ENCODE assay signal across 8 mouse cellular contexts in the genomic region with DNA sequence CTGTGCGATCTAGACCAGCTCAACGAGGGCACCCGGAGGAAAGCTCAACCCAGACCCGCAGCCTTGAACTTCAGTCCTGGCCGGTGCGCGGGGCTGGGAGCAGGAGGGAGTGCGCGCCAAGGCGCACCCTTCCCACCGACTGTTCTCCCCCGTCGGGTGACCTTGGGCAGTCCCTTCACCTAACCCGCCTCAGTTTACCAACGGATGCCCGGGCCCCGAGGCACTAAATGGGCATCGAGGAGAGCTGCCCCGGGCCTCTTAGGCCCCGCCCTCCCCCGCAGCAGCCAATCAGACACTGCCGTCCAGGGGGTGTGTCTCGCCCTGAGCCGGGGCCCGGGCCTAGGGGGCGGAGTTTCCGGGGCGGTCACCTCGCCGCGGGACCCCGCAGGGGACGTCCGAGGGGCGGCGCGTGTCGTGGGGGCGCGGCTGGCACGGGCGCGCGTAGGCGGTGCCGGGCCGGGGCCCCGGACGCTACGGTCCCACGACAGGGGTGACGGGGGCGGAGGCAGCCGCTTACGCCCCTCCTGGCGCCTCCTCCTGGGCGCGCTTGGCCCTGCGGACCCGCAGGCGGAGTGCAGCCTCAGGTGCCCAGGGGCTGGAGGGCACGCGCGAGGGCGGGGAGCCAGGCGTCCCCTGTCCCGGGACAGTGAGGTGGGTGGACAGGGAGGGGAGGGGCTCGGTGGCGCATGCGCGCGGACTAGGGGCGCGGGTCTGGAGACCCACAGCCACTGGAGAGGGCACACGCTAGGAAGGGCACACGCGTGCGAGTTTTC. TPM values are rescaled to one million over a fixed set of nuclear protein-coding genes. Genes with fewer than 3 reads are reported as not detected.
DNase-seq lines count a peak whose midpoint lies in the region; ATAC-seq and TF ChIP-seq lines count a peak whose summit lies in the region.

No protein-coding gene starts in this region.

- H3K4me2 ChIP-seq in forebrain, postnatal 0 days (ENCODE audit: low read depth), result peak overlapping the region; percentile 66
- H3K4me2 ChIP-seq in lung, embryonic 15.5 days, result peak overlapping the region; percentile 97

- DNase-seq in G1E (ENCODE audit: low spot score), result peak; percentile 91
- DNase-seq in cerebellum, adult 2 months, result peak; percentile 48 to 60
- DNase-seq in forebrain, postnatal 0 days, result peak; percentile 61
- DNase-seq in heart, postnatal 4 days, result peak; percentile 97
- peak; percentile 71 to 80 for DNase-seq in layer of hippocampus, adult 8-10 months (ENCODE audit: low spot score in 2 of 2)
- peak; percentile 89 for DNase-seq in ovary, postnatal 10 days (ENCODE audit: low spot score)
- DNase-seq in thymus, postnatal 0 days (ENCODE audit: low spot score), result peak; percentile 73

- H3K27ac ChIP-seq in cerebellum, adult 2 months (ENCODE audit: insufficient read depth, low read length), result no peak overlapping the region; the same call in 1 of the 2 replicates
- H3K27ac ChIP-seq in forebrain, postnatal 0 days (ENCODE audit: low read depth, low read length), result no peak overlapping the region
- H3K27ac ChIP-seq in lung, embryonic 15.5 days, result no peak overlapping the region

- peak overlapping the region; percentile 68 for H3K4me3 ChIP-seq in G1E (ENCODE audit: low read depth, low read length)
- peak overlapping the region; percentile 33 for H3K4me3 ChIP-seq in cerebellum, adult 2 months (replicated peaks; ENCODE audit: insufficient read depth, low read depth, low read length)
- peak overlapping the region; percentile 46 for H3K4me3 ChIP-seq in forebrain, postnatal 0 days (ENCODE audit: low read depth, low read length)
- peak overlapping the region; percentile 79 for H3K4me3 ChIP-seq in lung, embryonic 15.5 days

- WGBS in cerebellum, adult 2 months, result under 1% methylated on average over 78 of the region's 78 CpGs
- WGBS in forebrain, postnatal 0 days, result 6% methylated on average over 72 of the region's 78 CpGs
- under 1% methylated on average over 70 of the region's 78 CpGs for WGBS in lung, embryonic 15.5 days

- peak; percentile 28; the same call in 1 of the 2 replicates for ATAC-seq in G1E (ENCODE audit: extremely low read depth, insufficient number of reproducible peaks, low FRiP score, poor library complexity, severe bottlenecking)
- ATAC-seq in forebrain, postnatal 0 days, result peak; percentile 93
- ATAC-seq in lung, embryonic 15.5 days (ENCODE audit: borderline replicate concordance, extremely low read depth, low FRiP score, low TSS enrichment), result peak; percentile 97

- TF ChIP-seq POLR2A in cerebellum, adult 2 months (IDR thresholded peaks at IDR 0.05; ENCODE audit: borderline replicate concordance, insufficient read depth, low read length), result no peak

- H3K9me3 ChIP-seq in G1E (replicated peaks), result no peaks in the 10 kb centered on the region
- no peaks in the 10 kb centered on the region for H3K9me3 ChIP-seq in forebrain, postnatal 0 days (ENCODE audit: low read length)
- no peaks in the 10 kb centered on the region for H3K9me3 ChIP-seq in lung, embryonic 15.5 days

- no peaks in the 10 kb centered on the region for H3K36me3 ChIP-seq in G1E (replicated peaks)
- H3K36me3 ChIP-seq in forebrain, postnatal 0 days (ENCODE audit: insufficient read depth), result no peaks in the 10 kb centered on the region
- H3K36me3 ChIP-seq in lung, embryonic 15.5 days, result no peaks in the 10 kb centered on the region

- peak overlapping the region; percentile 35; the same call in 1 of the 2 replicates for H3K9ac ChIP-seq in forebrain, postnatal 0 days
- peak overlapping the region; percentile 58 for H3K9ac ChIP-seq in lung, embryonic 15.5 days

- no peak for TF ChIP-seq CTCF in G1E (IDR thresholded peaks at IDR 0.05; ENCODE audit: low read depth, low read length)
- no peak for TF ChIP-seq CTCF in cerebellum, adult 2 months (IDR thresholded peaks at IDR 0.05; ENCODE audit: borderline replicate concordance, insufficient read depth, low read depth, low read length)
- peak; percentile 15; the same call in 1 of the 2 replicates for TF ChIP-seq CTCF in forebrain, postnatal 0 days (IDR thresholded peaks at IDR 0.05; ENCODE audit: low read depth)

- H3K27me3 ChIP-seq in G1E (ENCODE audit: insufficient read depth, low read length), result peaks cover 13% of the 10 kb centered on the region; the same call in 1 of the 2 replicates
- peaks cover 8% of the 10 kb centered on the region; the same call in 1 of the 2 replicates for H3K27me3 ChIP-seq in cerebellum, adult 2 months (ENCODE audit: control insufficient read depth, insufficient read depth, low read length)
- H3K27me3 ChIP-seq in forebrain, postnatal 0 days (ENCODE audit: insufficient read depth, low read length), result peaks cover 48% of the 10 kb centered on the region
- peaks cover 52% of the 10 kb centered on the region for H3K27me3 ChIP-seq in lung, embryonic 15.5 days

- peaks cover 12% of the 10 kb centered on the region; the same call in 1 of the 2 replicates for H3K4me1 ChIP-seq in G1E (ENCODE audit: insufficient read depth, low read depth, low read length)
- 0 out of 2 replicates have a peak, but pooled peaks cover 5% of the 10 kb centered on the region for H3K4me1 ChIP-seq in cerebellum, adult 2 months (ENCODE audit: control insufficient read depth, insufficient read depth, low read length)
- no peaks in the 10 kb centered on the region for H3K4me1 ChIP-seq in forebrain, postnatal 0 days (ENCODE audit: insufficient read depth)
- peaks cover 8% of the 10 kb centered on the region; the same call in 1 of the 2 replicates for H3K4me1 ChIP-seq in lung, embryonic 15.5 days

RNA-seq across cellular contexts. Expression of a gene that starts 0.5 kb away (rescaled TPM):
- not detected in 2 replicates for total RNA-seq in G1E (2014; fragmentation: Nextera tagmentation)
- 0.11 TPM in 1 of 2 replicates, not detected in the other for total RNA-seq in G1E (2017)
- not detected in 2 replicates for polyA plus RNA-seq in G1E (2012)
- polyA plus RNA-seq in cerebellum, adult 2 months (2012; rRNA removed), result 1.1 and 1.5 TPM in 2 replicates
- total RNA-seq in forebrain, postnatal 0 days (2014; rRNA removed), result 0.92 and 1.7 TPM in 2 replicates
- polyA plus RNA-seq in forebrain, postnatal 0 days (2015; fragmentation: Nextera tagmentation; extraction: Ambion mirVana), result 1.9 and 2.0 TPM in 2 replicates
- 10 to 100 TPM; 24.0 to 29.6 TPM for total RNA-seq in heart, postnatal 4 days (2021)
- total RNA-seq in layer of hippocampus, adult 8-10 months (2022), result 1 to 10 TPM; 2.8 to 5.1 (median 4.2) TPM
- 4.3 and 4.9 TPM in 2 replicates for polyA plus RNA-seq in lung, embryonic 15.5 days (2015; fragmentation: Nextera tagmentation; extraction: Ambion mirVana)
- 0.48 and 0.72 TPM in 2 replicates for polyA plus RNA-seq in thymus, postnatal 0 days (2015; fragmentation: Nextera tagmentation; extraction: Ambion mirVana)

Comparison
In these comparisons a context has a peak if more than half of its experiments do, and no peak if none do; other contexts are left out.
1. ATAC-seq: peak in every context shown above with its lines; median percentile 97 in lung, embryonic 15.5 days; 93 in forebrain, postnatal 0 days; 28 in G1E.